Mouse (Mus musculus): ENCODE measurements at regions not wholly inside any gene's neighbourhood (a gene's known extent, or its start where the extent isn't known, plus 50 kb on each side); places are given as distances from the start of the nearest gene placed in this dataset.

DNA sequence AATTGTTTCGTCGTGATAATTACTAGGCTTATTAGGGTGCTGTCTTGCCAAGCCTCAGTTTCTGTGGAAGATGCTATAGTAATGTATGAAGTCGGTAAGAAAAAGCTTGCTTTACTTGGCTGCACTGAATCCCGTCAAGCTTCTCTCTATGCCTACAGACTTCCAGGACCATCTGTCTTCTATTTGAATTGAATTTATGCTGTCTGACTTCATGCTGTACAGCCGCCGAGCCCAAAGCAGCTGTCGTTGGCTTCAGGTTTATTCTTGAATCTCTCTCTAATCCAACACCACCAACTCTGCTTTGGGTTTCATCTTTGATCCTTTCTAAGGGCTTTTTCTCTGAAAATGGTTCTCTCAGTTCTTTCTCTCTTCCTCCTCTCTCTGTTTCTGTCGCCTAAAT, 227.4 kb upstream of the Cnr1 start:
- peak; percentile 29 for DNase-seq (ENCODE audit: low spot score)

DNA sequence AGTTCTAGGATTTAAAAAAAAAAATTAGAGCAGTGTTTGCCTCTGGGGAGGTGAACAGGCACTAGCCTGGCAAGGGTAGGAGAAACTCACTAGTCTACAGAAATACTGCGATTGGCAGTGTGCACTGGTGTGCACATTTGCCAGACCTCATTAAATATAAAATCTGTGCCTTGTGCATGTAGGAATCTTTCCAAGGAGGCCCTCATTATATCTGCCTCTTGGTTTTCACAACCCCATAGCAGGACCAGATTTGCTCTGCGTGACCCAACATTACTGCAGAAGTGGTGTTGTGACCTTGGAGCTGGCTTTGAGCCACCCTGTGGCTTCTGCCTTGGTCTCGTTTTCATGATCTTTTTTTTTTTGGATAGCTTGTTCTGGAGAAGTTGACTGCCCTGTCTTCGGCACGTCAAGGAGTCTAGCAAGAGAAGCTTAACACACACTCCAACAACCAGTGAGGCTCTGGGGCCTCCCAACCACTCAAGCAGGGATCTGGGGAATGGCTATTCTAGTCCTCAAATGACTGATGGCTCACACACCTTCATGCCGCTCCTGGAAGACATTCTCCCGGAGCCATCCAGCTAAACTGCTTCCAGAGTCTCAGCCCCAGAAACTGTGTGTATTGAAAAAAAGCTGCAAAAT, 222.2 kb upstream of the Cnr1 start:
- no peak for DNase-seq (ENCODE audit: low spot score)

DNA sequence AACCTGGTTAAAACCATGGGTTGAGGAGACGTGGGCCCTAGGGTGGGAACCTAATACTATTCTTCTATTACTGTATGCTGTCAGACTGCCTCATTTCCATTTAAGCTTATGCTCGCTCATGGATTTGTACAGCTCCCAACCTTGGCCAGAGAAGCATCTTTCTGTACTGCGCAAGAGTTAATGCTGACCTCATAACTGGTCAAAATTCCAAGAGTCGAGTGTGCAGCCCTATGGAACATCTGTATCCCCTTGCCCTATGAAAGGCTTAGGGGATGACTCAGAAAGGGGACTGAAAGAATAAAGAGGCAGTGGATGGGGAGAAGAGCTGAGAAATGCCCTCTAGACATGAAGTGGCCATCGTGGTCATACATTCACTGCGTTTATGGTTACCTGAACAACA, 218.7 kb upstream of the Cnr1 start:
- DNase-seq (ENCODE audit: low spot score) = no peak

DNA sequence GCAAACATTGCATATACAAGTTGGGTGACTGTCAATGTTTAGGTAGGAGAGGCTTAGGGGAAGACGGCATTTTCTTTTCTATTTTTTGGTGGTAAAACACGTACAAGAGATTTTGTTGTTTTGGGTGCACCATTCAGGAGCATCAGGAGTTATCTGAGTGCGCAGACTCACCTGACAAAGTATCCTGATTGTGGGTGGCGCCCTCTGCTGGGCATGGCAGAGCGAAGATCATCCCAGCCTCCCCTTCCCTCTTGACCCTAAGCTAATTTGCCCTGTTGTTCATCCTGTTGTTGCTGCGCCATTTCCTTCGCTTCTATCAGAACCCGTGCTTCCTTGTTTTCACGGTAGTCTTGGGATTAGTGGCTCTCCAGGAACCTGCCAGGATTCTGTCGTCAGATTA, 217.6 kb upstream of the Cnr1 start:
- no peak for DNase-seq (ENCODE audit: low spot score)

DNA sequence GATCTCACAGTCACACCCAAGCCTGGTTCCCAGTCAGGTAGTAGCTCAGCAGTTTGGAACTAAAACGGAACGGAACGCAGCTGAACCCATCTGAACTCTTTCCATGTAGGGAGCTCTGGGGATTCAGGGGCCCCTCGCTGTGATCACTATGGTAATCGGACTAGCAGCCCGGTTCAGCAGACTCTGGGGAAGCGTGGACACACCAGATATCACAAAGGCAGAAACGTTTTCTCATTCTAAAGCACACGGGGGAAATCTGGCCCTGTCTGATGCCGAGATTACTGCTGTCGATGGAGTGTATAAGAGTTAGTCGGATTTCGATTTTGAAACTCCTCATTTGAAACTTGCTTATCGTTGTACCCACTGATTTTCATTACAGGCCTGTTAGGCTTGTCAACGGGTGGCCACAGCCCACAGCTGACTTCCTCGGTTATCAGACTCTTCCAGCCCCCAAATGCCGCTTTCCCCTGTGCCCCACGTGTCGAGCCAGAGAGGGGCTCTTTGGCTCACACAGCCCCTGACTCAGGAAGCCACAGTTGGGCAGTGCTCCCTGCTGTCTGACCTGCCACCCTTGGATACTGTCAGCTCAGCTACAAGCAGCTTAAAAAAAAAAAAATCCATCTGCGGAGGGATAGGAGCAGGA, 207.8 kb upstream of the Cnr1 start:
- no peak for DNase-seq (ENCODE audit: low spot score)

DNA sequence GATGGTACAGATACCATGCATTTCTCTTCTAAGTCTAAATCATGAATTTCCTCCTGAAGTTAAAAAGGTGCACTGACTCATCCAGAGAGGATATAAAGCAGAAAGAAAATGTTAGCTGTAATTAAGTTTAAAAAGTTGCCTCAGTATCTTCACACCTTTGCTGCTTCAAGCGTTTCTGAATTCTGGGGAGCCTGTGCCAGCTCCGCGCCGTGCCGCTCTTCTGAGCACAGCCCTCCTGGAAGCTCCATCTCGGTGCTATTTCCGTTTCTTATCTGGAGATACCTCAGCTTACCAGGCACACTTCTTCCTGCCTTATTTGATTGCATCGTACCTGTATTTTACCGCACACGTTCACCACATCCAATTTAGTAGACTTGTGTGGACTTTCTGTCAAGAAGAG, 203.4 kb upstream of the Cnr1 start:
- DNase-seq (ENCODE audit: low spot score) = no peak

DNA sequence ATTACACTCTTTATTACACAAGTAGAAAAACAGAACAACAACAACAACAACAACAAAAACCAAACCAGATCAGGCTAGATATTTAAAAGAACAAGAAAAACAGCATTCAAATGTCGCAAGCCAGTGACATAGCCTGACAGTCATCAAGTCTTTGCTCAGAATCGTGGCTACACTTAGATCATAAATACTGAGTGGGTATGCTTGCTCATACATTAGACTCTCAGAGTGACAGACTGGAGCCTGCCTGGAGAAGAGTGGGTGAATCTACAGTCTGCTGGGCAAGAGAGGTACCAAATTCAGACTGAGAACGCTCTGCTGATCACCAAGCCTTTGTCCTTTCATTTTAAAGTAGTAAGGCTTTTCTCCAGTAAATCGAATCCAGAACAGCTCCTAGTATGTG, 202.4 kb upstream of the Cnr1 start:
- DNase-seq (ENCODE audit: low spot score) = no peak

DNA sequence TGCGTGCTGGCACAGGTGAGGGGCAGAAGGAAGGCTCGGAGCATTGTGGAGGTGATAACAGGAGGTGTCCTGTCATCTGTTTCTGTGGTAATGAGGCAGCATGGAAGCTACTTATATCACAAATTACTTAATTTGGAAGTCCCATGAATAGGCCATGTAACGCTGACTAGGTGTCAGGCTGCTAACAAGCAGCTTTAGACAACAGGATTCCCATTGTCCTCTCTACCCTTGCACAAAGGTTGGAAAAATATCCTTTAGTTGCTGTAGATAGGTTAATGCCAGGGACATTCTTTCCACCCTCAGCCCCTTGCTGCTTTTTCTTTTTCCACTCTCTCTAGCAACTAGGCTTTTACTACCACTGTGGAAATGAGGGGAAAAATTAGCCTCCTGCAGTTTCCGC, 192.6 kb upstream of the Cnr1 start:
- no peak for DNase-seq (ENCODE audit: low spot score)

DNA sequence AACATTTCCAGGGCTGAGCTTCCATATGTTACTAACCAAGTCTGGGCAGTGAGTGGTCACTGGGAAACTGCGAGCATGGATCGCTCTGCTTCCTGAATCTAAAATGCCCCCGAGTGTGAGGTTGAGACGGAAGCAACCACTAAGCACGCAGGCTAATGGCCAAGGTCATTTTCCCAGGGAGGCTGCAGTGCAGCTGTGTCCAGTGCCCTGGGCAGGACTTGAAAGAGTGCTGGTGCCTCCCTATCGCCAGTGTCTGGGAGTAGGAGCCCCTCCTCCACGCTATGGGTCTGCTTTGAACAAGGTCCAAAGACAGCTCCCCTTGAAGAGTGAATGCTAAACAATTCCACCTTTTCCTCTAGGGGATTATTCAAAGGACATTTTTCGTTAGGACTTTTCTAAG, 189.5 kb upstream of the Cnr1 start:
- no peak for DNase-seq (ENCODE audit: low spot score)

DNA sequence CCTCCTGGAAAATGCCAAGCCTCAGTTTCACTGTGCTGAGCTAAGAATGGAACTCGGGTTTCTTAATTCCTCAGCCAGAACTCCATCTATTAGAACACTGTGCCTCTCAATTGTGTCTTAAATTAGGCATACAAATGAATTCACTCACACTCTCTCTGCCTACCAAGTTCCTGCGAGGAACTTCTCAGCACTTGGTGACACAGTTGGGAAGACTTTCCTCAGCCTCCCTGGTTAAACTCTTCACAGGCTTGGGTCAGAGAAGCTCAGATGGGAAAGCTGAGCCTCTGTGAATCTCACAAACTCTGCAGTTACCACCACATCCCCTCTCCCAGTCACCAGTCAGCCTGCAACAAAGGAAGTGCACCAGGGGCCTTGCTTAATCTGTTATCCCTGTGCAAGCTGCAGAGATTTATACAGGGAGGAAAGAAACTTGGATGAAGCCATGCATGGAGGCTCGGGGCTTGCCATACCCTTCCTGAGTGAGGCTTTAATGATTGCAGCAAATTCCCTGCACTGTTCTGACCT, 188.9 kb upstream of the Cnr1 start:
- no peak for DNase-seq (ENCODE audit: low spot score)

DNA sequence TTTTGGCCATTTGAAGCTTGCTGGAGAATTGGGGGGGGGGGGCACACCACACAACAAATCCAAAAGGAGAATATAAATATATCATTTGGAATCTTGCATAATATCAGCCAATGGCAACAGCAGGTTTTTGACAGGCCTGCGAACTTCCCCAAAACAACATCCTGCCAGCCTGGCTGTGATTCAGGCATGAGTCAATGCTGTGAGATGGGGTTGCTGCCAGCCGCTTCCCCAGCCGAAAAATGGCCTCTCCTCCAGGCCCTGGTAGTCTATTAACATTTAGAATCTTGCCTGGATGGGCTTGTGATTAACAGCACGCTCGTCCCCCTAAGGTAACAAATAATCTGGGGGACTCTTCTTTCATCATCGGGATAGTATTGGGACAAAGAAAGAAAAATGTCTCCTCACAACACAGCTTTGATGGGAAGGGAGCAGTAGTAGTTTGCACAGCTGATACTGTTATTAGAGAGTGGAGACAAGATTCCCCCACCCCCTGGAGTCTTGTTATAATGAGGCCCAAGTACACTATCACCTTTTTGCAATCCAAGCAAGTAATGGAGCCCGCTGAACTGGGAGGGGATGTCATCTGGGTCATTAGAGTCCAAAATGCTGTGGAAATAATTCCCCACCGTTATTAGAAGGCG, 188.2 kb upstream of the Cnr1 start:
- DNase-seq (ENCODE audit: low spot score) = peak; percentile 44

DNA sequence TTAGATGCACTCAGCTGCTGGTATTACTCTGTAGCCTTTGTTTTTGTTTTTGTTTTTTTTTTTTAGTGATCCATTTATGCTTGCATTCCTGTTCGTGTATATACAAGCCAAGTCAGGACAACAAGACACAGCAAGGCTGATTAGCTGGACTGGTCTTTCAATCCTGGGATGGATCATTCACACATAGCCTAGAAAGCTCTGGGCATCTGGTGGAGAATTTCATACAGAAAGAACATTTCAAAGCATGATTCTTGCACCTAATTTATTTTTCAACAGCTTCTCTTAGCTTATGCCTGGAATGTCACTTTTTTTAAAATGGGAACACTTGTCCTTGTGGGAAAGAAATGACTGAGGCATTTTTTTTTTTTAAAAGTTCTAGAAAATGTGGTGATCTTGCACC, 187.1 kb upstream of the Cnr1 start:
- DNase-seq (ENCODE audit: low spot score) = no peak

DNA sequence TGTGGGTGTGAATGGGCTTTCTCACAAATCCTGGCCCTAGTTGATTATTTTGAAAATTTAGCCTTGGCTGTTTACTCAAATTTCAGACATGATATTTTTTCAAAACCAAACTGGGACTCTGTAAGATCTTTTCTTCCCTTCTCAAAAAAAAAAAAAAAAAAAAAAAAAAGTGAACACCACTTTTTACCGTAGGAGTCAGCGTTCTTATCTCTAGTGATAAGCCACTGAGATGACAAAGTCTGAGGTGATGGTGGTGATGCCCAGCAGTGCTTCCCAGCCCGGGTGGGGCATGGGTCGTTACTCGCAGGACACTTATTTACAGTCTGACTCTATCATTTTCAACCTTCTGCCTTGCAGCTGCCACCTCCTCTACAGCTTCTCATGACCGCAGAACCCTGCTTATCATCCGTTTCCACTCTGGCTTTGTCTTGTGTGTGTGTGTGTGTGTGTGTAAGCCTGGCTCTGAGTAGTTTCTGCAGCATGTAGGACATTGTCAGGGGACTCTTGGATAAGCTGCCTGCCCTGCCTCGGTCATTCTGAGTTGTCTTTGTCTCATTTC, 186.5 kb upstream of the Cnr1 start:
- no peak for DNase-seq (ENCODE audit: low spot score)

DNA sequence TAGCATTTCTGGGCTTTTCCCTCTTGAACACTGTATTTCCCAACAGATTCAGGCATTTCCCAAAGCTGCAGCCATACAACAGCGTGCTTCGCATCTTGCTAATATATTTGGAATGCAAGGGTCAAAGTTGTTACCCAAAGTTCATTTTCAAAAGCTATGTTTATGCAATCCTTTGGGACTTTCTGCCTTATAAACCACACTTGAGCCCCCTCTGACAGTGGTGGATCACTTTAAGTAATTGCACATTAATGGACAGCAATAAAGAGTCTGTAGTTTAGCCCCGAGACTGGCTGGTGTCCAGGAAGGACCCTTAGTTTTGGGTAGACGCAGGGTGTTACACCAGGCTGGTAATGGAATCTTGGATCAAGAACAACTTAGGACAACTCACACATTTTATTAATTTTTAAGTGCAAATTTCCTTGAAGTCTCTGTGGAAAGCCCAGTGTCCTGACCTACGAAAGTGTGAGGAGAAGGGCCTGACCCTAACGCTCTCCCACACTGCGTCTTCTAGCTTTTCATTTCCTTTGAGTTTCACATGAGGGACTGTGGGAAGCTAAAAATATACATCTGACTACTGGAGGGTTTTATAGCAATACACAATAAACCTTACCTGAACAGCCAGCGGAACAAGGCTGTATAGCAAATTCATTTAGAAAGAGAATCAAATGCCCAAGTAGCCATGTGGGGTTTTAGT, 185.0 kb upstream of the Cnr1 start:
- no peak for DNase-seq (ENCODE audit: low spot score)

DNA sequence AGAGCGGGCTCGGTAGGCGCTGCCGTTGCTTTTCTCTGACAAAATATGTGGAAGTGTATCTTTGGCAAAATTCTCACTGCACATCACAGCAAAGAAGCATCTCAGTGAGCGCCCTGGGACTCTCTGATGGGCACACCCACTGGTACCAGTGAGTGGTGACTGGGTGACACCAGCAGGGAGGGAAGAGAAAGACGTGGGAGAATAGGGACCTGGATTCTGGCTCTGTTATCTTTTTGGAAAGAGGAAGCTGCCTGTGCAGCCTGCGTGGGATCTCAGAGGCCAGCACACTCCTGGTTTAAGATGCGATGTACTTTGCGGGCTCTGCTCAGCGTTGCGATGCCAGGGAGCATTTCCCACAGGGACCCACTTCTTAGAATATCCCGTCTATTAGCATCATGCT, 183.4 kb upstream of the Cnr1 start:
- no peak for DNase-seq (ENCODE audit: low spot score)

DNA sequence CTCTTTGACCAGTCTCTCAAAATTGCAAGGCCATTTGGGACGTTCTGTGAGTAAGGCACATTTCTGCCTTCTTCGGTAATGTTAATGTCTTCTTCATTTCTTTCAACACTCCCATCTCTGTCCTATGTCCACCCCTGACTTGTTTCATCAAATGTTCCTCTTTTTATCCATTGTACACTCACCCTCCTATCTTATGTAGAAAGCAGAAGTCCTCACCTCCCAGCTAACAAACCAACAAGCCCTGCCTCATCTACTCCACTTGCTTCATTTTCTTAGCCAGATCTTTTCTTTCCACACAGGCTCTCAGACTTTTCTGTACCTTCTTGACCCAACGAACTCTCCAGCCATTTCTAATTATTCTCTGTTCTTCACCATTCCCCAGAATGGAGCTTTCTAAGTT, 179.2 kb upstream of the Cnr1 start:
- DNase-seq (ENCODE audit: low spot score) = no peak

DNA sequence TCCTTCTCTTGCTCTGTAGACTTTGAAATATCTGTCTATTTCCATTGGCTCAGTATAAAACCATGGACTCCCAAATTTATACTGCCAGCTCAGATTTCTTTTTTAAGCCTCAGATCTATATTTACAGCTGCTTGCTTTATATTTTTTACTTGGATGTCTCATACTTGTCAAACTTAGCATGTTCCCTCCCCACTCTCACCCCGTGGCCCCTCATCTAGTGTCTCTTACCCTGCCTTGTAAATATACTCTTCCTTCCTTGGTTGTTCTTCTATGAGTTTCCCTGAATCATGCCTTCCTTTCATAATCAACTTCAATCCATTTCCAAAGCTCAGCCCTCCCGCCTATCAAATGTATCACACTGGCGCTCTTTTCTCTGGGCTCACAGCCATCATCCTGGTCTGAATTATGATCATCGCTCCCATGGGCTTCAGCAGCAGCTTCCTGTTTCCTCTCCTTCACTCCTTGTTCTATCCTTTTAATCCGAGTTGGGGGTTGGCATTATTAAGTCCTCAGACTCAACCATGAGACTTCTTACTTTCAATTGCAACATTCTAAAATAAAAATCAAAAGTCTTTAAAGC, 177.0 kb upstream of the Cnr1 start:
- DNase-seq (ENCODE audit: low spot score) = no peak

DNA sequence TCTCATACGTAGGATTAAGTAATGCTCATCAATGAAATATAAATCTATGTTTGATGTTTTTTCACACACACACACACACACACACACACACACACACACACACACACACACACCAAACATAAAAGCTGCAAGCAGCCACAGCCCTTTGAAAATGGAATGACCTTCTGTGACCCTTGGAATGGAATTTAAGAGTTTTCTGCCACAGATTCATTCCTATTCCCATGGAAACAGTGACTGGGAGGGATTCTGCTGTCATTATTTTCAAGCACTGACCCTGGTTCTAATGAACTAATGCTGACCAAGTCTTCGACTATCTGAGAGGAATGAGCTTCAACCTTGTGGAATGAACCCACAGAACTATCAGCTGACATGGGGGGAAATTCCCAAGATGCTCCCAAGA, 156.7 kb upstream of the Cnr1 start:
- DNase-seq (ENCODE audit: low spot score) = no peak

DNA sequence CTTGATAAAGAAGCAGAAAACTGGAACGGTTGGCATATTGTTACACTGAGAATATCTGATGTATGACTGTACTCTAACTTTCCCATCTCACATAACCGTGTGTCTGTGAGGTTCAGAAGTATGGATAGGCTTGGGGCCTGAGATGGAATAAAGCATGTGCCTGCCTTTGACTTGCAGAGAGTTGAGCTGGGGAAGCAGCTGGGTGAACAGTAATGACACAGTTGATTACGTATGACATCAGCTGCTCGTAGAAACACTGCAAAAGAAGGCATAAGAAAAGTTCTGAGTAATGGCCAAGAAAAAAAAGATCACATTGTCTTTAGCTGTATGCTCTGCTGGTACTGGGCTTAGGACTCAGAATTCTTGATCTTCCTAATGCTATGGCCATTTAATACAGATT, 138.4 kb upstream of the Cnr1 start:
- no peak for DNase-seq (ENCODE audit: low spot score)

DNA sequence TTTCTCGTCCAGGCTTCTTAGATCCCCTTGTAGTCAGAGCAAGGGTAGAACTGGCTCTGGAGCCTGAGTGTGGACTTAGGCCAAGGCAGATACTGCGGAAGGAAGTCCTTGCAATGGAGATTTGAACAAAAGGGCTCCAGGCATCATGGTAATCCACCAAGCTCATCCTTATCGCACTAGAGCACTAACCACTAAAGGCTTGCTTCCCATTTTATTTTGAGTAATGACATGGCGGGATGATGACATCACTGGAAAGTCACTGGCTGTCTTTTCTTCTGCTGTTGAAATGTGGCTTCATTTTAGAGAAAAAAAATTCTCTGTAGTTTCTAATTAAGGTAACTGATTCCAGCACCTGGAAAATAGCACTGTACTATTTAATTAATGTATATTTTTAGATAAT, 137.4 kb upstream of the Cnr1 start:
- no peak for DNase-seq (ENCODE audit: low spot score)

DNA sequence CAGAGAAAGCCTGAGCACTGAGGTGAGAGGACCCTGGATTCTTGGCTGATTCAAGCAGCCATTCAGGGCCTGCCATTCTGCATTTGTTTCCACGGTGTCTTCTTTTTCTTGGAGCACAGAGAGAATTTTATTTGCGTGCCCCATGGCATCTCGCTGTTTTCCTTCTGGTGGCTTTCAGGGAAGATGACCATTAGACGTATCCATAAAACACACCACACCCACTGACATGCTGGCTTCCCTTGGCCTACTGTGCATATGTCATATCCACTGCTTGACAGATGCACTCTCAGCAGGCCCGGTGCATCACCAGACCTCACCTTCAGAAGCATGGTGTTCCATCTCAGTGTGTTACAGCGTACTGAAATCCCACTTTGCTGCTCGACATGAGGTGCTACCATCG, 131.0 kb upstream of the Cnr1 start:
- no peak for DNase-seq (ENCODE audit: low spot score)

DNA sequence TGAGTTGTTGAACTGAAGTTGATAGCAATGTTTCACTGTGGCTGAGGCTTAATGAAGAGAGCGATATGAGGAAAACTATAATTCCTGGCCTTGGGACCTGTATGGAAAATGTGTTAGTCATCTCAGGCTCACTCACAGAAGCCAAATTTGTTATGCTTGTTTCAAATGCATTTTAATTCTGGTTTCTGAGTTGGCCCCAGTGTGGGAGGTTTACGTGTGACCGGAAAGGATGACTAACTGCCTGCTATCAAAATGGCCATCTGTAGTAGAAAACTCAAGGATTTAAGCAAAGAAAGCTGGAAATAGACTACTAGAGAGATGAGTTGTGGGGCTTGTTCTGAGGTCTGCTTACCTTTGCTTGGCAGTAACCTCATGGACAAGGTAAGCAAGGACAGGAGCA, 128.9 kb upstream of the Cnr1 start:
- DNase-seq (ENCODE audit: low spot score) = no peak

Measured in layer of hippocampus, adult 9-10 months (tissue).